Mouse (Mus musculus): ENCODE data around the gene Peli2. TPM values are rescaled to one million over a fixed set of nuclear protein-coding genes. Genes with fewer than 3 reads are reported as not detected.

Peli2 gene
- polyA plus RNA-seq, 1 experiment from 2014 or later, result 8.1 TPM

GRCm38 (mm10) chr14:48313234-48313633 lies 192.6 kb downstream of the Peli2 start:
- Histone ChIP-seq H3K4me2 (no peak overlapping the region), H3K4me1 (no peaks in the 10 kb centered on the region)
- 53% methylated on average over 3 of the region's 3 CpGs for WGBS

GRCm38 (mm10) chr14:48316396-48316795 lies 195.8 kb downstream of the Peli2 start:
- Histone ChIP-seq H3K4me3 (no peak overlapping the region), H3K9ac (no peak overlapping the region), H3K4me1 (no peaks in the 10 kb centered on the region), H3K27me3 (no peaks in the 10 kb centered on the region), H3K9me3 (no peaks in the 10 kb centered on the region), H3K4me2 (no peak overlapping the region), H3K27ac (no peak overlapping the region), H3K36me3 (no peaks in the 10 kb centered on the region)
- ATAC-seq (ENCODE audit: insufficient number of reproducible peaks, low FRiP score, low TSS enrichment, low read depth), result no peak
- 47% methylated on average over 8 of the region's 8 CpGs for WGBS

More at GRCm38 (mm10) chr14:48313234-48313633, 192.6 kb downstream of the Peli2 start:
- Histone ChIP-seq H3K9me3 (no peaks in the 10 kb centered on the region), H3K27me3 (no peaks in the 10 kb centered on the region), H3K36me3 (no peaks in the 10 kb centered on the region), H3K27ac (no peak overlapping the region), H3K9ac (no peak overlapping the region), H3K4me3 (no peak overlapping the region)
- no peak for ATAC-seq (ENCODE audit: insufficient number of reproducible peaks, low FRiP score, low TSS enrichment, low read depth)

- Histone ChIP-seq H3K4me3 (no peak overlapping the region), H3K36me3 (no peaks in the 10 kb centered on the region), H3K4me2 (no peak overlapping the region), H3K9ac (no peak overlapping the region), H3K27ac (no peak overlapping the region), H3K27me3 (no peaks in the 10 kb centered on the region), H3K9me3 (no peaks in the 10 kb centered on the region), H3K4me1 (no peaks in the 10 kb centered on the region)
- 49% methylated on average over 18 of the region's 18 CpGs for WGBS
- no peak for ATAC-seq (ENCODE audit: insufficient number of reproducible peaks, low FRiP score, low TSS enrichment, low read depth)
These were observed 203.3 kb downstream of the Peli2 start for GRCm38 (mm10) chr14:48323771-48324459.

GRCm38 (mm10) chr14:48324460-48324850 lies 203.8 kb downstream of the Peli2 start:
- Histone ChIP-seq H3K27ac (no peak overlapping the region), H3K4me1 (no peaks in the 10 kb centered on the region), H3K9ac (no peak overlapping the region), H3K27me3 (no peaks in the 10 kb centered on the region), H3K9me3 (no peaks in the 10 kb centered on the region), H3K36me3 (no peaks in the 10 kb centered on the region), H3K4me2 (no peak overlapping the region), H3K4me3 (no peak overlapping the region)
- no peak for ATAC-seq (ENCODE audit: insufficient number of reproducible peaks, low FRiP score, low TSS enrichment, low read depth)
- 50% methylated on average over 4 of the region's 4 CpGs for WGBS

- no peak overlapping the region for H3K4me3 ChIP-seq
- H3K9ac ChIP-seq, result no peak overlapping the region
- no peak overlapping the region for H3K4me2 ChIP-seq
- ATAC-seq (ENCODE audit: insufficient number of reproducible peaks, low FRiP score, low TSS enrichment, low read depth), result no peak
- WGBS, result 72% methylated on average over 3 of the region's 3 CpGs
- H3K27ac ChIP-seq, result no peak overlapping the region
- no peaks in the 10 kb centered on the region for H3K27me3 ChIP-seq
- no peaks in the 10 kb centered on the region for H3K36me3 ChIP-seq
- H3K4me1 ChIP-seq, result peaks cover 28% of the 10 kb centered on the region
- no peaks in the 10 kb centered on the region for H3K9me3 ChIP-seq
These were observed 207.1 kb downstream of the Peli2 start for GRCm38 (mm10) chr14:48327746-48328145.

- no peaks in the 10 kb centered on the region for H3K36me3 ChIP-seq
- H3K4me1 ChIP-seq, result peaks cover 33% of the 10 kb centered on the region
- no peaks in the 10 kb centered on the region for H3K9me3 ChIP-seq
- H3K9ac ChIP-seq, result no peak overlapping the region
- no peaks in the 10 kb centered on the region for H3K27me3 ChIP-seq
- H3K27ac ChIP-seq, result no peak overlapping the region
- 80% methylated on average over 12 of the region's 12 CpGs for WGBS
- H3K4me3 ChIP-seq, result no peak overlapping the region
- no peak overlapping the region for H3K4me2 ChIP-seq
- ATAC-seq (ENCODE audit: insufficient number of reproducible peaks, low FRiP score, low TSS enrichment, low read depth), result no peak
These were observed 209.2 kb downstream of the Peli2 start for GRCm38 (mm10) chr14:48329716-48330365.
